Mouse (Mus musculus) megakaryocyte-erythroid progenitor cell, adult 5-6 weeks (primary cell): ENCODE results near the gene Sin3a. TPM values are rescaled to one million over a fixed set of nuclear protein-coding genes. Genes with fewer than 3 reads are reported as not detected.

ENCODE experiments used
- ATAC-seq: replicated peaks from 2 replicates; pipeline ENCODE4 v1.8.0; 2016; ENCODE audit warnings: mild to moderate bottlenecking, inconsistent platforms; ENCODE audit not compliant: severe bottlenecking, poor library complexity, low FRiP score, low TSS enrichment
- total RNA-seq, 2 experiments: library from RNA; stranded (forward) in 1 of 2; stranded (reverse) in 1 of 2; fragments of 200-1000, 215-1000 nt in 1 of 2; fragments of >200 nt in 1 of 2; fragmentation: Nextera tagmentation in 1 of 2; gene quantifications; 2 replicates each; pipeline ENCODE4 v1.2.3; 2014 to 2017

Gene Sin3a
- total RNA-seq, 2 experiments from 2014 or later: 65.6 to 111 TPM

- ATAC-seq: peak; percentile 94
Observed at GRCm38 (mm10) chr9:57130577-57131433, 59.0 kb downstream of the Sin3a start, which contains the start of gene Man2c1. Gene Man2c1, plus strand, starts transcription at chr9:57130690.

- ATAC-seq: no peak
Observed at GRCm38 (mm10) chr9:57137246-57137645, 65.4 kb downstream of the Sin3a start.

- ATAC-seq: no peak
Observed at GRCm38 (mm10) chr9:57137777-57138176, 65.9 kb downstream of the Sin3a start.

- no peak for ATAC-seq
Observed at GRCm38 (mm10) chr9:57138507-57138906, 66.7 kb downstream of the Sin3a start.

GRCm38 (mm10) chr9:57139110-57139509 is 67.3 kb downstream of the Sin3a start:
- no peak for ATAC-seq

- ATAC-seq: no peak
Observed at GRCm38 (mm10) chr9:57139571-57139970, 67.7 kb downstream of the Sin3a start.

GRCm38 (mm10) chr9:57141417-57142353 is 69.8 kb downstream of the Sin3a start:
- ATAC-seq: no peak

GRCm38 (mm10) chr9:57143212-57143611 is 71.4 kb downstream of the Sin3a start:
- no peak for ATAC-seq

- ATAC-seq: no peak
Observed at GRCm38 (mm10) chr9:57144830-57145229, 73.0 kb downstream of the Sin3a start.

- ATAC-seq: no peak
Observed at GRCm38 (mm10) chr9:57146451-57147066, 74.7 kb downstream of the Sin3a start.

- 0 out of 2 replicates have a peak, but pooled peaks have one; percentile 14 for ATAC-seq
Observed at GRCm38 (mm10) chr9:57147205-57148143, 75.6 kb downstream of the Sin3a start.

GRCm38 (mm10) chr9:57148144-57148878 is 76.5 kb downstream of the Sin3a start, which contains the start of gene Neil1:
Gene Neil1, minus strand, starts transcription at chr9:57148305.
- ATAC-seq: peak; percentile 91

- no peak for ATAC-seq
Observed at GRCm38 (mm10) chr9:57149021-57149420, 77.2 kb downstream of the Sin3a start.

GRCm38 (mm10) chr9:57150192-57150591 is 78.4 kb downstream of the Sin3a start:
- ATAC-seq: no peak

GRCm38 (mm10) chr9:57152331-57152730 is 80.5 kb downstream of the Sin3a start:
- no peak for ATAC-seq

GRCm38 (mm10) chr9:57156383-57156782 is 84.5 kb downstream of the Sin3a start:
- no peak for ATAC-seq

GRCm38 (mm10) chr9:57156823-57157222 is 85.0 kb downstream of the Sin3a start:
- ATAC-seq: no peak

GRCm38 (mm10) chr9:57157499-57157898 is 85.7 kb downstream of the Sin3a start:
- ATAC-seq: no peak
